Mouse (Mus musculus) layer of hippocampus, adult 9-10 months (tissue): ENCODE measurements around the gene Pvalb.

Experiments used
- DNase-seq: peaks from one replicate; pipeline ENCODE4 v3.0.0; 2022; ENCODE audit warnings: low spot score

Pvalb gene

GRCm38 (mm10) chr15:78206312-78206711 is at the start of gene Pvalb:
Gene Pvalb, minus strand, starts transcription at chr15:78206400.
- no peak for DNase-seq

GRCm38 (mm10) chr15:78254751-78255150 is 48.6 kb upstream of the Pvalb start:
- no peak for DNase-seq

GRCm38 (mm10) chr15:78248410-78248809 is 42.2 kb upstream of the Pvalb start:
- no peak for DNase-seq

DNA sequence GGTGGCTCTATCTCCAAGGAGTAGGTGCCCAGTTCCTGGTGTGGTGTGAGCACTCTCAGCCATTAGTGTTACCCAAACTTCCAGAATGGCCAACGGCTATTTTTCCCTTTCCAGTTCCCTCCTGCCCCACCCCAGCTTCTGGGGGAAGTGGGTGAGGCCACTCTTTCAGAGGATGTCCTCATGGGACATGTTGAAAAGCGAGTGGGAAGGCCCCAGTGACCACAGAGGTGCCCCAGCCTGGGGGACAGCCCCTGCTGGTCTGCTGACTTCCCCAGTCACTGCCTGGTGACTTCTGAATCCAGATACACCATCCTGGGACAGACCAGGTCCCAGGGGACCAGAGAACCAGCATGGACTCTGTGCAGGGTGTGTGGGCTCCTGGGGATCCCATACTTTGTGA is 41.5 kb upstream of the Pvalb start:
- DNase-seq = no peak

DNA sequence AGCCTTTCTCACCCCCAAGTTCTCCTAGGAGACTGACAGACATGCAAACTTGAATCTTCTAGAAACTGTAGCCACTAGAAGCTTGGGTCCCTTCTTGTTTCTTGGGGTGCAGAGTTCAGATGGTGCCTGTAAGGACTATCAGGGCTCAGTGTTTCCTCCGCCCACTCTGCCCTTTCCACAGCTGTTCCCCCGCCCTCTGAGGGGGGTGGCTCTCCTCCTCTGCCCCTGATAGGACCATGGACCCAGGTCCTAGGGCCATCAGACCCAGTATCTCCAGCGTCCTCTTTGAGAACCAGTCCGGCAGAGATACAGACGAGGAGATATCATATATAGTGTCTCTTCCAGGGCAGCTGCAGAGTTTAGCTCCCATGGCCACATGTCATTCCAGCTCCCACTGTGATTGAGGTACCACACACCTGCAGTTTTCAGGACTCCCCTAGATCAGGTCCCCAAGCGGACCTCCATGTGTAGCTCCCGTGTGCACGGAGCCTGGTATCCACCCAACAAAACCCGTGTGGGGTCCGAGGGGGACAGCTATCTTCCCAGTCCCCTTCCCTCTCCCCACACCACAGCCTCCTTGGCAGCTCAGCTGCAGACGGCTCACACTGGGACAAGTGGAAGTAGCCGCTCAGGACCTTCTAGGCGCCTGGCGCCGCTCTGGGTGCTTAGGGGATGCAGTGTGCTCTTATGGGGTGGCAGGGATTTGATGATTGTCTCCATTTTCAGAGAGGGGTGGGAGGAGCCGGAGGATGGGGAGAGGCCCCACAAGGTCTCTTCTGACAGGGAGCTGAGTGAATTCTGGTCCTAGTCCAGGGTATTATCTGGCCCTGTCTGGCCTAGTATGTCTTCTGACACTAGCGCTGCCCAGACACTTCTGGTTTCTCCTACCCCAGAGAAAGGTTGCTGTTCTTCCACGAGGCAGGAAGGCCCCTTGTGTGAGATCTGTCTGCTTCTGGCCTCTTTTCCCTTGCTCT is 40.2 kb upstream of the Pvalb start:
- no peak for DNase-seq

GRCm38 (mm10) chr15:78244695-78245492 is 38.7 kb upstream of the Pvalb start, which contains the start of gene Ncf4:
Gene Ncf4, plus strand, starts transcription at chr15:78244801.
- no peak for DNase-seq

- DNase-seq = no peak
Measured at GRCm38 (mm10) chr15:78243774-78244173, 37.6 kb upstream of the Pvalb start.

- no peak for DNase-seq
Measured at GRCm38 (mm10) chr15:78243061-78243460, 36.9 kb upstream of the Pvalb start.

- DNase-seq = no peak
Measured at GRCm38 (mm10) chr15:78241335-78241734, 35.1 kb upstream of the Pvalb start.

GRCm38 (mm10) chr15:78239956-78240617 is 33.9 kb upstream of the Pvalb start:
- no peak for DNase-seq

DNA sequence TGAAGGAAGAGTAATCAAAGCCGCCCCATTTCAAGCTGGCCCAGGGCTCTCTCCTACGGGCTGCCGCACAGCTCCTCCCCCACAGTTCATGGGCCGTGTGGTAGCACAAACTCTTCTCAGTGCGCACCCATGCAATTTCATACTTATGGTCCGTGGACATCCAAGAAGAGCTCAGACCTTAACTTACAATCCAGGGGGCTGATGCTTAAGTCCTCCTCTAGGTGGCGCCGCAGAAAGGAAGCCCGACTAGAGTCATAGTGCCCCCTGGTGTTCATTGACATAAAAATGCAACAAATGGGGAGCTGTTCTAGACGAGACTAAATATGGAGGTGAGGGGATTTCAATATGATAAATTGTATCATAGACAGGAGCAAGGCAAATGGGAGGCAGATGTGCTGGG is 33.3 kb upstream of the Pvalb start:
- no peak for DNase-seq

DNA sequence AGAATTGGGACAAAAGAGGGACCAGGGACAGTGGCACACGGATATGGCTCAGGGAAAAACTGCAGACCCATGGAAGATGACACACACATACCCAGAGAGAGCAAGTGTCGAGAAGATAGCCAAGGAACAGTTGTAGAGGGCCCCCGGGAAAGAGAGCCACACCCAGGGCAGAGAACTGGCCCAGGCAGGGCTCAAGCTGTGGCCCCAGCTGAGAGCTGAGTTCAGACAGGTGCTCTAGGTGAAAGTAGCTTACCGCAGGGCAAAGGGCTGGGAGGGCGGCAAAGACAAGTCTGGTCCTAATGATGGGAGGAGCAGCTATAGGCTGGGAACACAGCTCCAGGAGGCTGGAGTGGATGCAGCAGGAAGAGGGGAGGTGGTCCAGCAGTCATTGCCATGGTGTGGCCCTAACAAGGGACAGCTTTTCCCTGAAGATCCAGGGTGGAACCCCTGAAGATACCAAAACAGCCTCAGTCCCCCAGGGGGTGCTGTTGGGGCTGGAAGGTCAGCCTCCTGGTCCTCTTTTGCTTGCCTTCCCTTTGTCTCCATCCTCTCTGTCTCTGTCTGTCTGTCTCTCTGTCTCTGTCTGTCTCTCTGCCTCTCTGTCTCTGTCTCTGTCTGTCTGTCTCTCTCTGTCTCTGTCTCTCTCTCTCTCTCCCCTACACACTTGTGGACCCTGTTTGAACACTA is 28.8 kb upstream of the Pvalb start:
- DNase-seq = no peak

DNA sequence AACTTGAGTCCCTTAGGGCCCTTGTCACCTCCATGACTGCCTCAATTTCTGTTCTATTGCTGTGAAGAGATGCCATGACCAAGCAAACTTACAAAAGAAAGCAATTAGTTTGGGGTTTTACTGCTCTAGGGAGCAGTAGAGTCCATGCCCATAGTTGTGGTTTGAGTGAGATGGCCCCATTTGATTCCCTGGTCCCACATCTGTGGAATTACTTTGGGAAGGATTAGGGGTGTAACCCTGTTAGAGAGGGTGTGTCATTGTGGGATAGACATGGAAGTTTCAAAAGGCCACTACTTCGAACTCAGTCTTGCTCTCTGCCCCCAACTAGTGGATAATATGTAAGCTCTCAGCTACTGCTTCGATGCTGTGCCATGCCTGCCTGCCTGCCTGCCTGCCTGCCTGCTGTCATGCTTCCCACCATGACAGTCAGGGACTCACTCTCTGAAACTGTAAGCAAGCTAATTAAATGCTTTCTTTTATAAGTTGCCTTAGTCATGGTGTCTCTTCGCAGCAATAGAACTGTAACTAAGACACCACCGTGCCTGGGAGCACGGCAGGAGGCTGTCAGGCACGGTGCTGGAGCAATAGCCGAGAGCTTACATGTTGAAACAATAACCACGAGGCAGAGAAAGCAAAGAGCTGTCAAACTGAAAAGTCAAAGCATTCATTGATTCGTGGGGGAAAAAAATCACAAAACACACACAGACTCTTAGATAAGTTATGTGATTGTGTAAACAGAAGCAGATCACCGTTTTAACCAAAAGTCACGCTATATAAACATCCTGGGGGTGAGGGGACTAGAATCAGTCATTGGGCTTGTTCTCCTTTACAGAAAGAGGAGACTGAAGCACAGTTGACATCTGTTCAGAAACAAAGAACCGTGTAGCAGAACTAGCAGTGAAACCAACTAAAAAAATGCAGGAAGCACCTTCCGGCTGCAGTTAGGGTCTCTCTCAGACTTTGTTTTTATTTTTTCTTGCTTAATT is 25.4 kb upstream of the Pvalb start:
- no peak for DNase-seq

DNA sequence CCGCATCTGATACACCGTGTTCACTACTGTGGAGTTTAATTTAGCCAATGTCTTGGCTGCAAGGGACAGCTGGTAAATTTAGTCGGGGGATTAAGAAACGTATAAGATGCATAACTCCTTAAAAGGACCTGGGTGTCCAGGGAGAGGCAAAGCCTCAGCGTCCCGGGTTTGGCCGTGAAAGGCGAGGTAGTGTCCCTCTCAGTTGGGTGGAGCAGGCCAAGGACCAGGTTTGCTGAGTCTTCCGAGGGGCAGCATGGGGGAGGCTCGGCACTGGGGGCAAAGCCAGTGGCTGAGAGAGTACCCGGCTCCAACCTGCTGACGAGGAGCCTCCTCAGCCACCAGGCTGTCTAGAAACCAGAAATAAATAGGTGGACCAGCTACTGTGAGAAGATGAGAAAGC is 21.6 kb upstream of the Pvalb start:
- no peak for DNase-seq

- DNase-seq = no peak
Measured at GRCm38 (mm10) chr15:78215269-78215668, 9.1 kb upstream of the Pvalb start.

DNA sequence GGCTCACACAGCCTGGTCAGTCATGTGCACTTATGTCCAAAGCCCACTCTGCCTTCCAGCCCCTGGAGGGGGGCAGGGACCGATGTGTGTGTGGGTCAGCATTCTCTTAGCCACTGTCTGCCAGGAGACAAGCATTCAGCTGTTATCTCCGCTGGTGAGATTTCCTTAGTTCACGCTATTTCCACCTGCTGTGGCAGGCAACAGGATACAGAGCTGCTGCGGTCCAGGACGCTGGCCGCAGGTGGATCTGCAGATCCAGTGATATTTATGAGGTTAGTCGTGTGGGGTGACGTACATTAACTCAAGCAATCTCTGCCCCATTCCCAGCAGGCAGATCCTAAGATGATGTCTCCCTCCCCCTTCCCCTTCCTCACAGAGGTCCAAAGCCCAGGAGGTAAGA is 5.2 kb upstream of the Pvalb start:
- DNase-seq = no peak

DNA sequence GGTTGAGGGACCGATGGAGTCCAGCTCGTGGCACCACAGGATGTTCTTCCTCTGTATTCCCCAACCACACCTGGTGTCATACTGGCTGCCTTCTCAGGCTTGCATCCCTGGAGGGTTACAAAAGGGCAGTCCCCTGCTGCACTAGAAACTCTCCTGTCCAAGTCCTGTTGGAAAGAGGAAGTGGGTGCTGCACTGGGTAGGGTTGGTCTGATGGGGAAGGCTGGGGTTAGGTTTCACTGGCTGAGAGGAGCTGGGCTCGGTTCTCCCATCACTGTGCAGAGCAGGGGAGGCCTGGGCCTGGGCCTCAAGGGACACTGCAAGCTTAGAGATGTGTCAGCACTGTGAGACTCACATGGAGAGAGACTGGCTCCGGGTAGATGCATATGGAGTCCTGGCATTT is 4.0 kb upstream of the Pvalb start:
- DNase-seq = no peak

DNA sequence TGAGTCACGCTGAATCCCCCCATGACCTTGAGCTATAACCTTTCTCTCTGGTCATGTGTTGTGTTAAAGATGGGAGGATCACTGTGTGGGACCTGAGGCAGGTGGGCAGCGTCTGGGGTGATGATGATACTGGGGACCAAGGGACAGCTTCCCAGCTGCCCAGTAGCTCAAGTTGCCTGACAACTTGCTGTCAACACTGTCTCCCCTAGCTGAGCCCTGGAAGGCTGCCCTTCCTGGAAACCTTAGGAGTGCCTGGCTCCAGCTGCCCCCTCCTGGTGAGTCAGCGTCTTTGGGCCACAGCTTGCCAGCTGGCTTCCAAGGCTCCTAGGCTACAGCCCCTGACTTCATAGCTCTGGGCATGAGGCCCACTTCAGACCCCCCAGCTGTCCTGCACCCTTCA is 1.0 kb downstream of the Pvalb start:
- DNase-seq = no peak

GRCm38 (mm10) chr15:78204053-78204847 is 1.9 kb downstream of the Pvalb start:
- DNase-seq = no peak
